In the genomic region with DNA sequence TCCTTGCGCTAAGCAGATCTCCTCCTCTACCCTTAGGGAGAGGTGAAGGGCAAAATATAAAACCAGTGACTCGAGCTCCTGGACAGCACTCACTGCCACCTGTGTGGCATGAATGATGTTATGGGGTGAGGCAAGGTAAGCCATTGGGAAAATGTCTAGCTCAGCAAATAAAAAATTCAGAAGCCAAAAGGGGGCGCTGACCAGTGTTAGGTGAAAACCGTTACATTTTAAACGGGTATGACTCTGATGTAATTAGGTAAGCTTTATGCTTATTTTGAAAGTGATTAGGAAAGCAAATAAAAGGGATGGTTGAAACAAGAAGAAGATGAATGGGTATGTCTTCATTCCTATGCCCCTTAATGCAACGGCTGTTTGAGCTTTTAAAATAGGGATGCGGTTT, we compare ENCODE assay signal across 28 mouse cellular contexts. TPM values are rescaled to one million over a fixed set of nuclear protein-coding genes. Genes with fewer than 3 reads are reported as not detected.
DNase-seq lines count a peak whose midpoint lies in the region; ATAC-seq and TF ChIP-seq lines count a peak whose summit lies in the region.
"Had no signal": no experiment of that assay in that cellular context is flagged by ENCODE, and none has a peak within 500 bp of the region (broad histone marks: within the 10 kb centered on the region; RNA-seq: fewer than 3 reads in every experiment).

No protein-coding gene starts in this region.

- no peak overlapping the region for H3K9ac ChIP-seq in hindbrain, postnatal 0 days (replicated peaks; ENCODE audit: low read length)
- no peak overlapping the region for H3K9ac ChIP-seq in hindbrain, embryonic 12.5 days
- no peak overlapping the region for H3K9ac ChIP-seq in midbrain, embryonic 12.5 days (replicated peaks)
- no peak overlapping the region for H3K9ac ChIP-seq in midbrain, embryonic 16.5 days (ENCODE audit: low read depth, low read length)
- no peak overlapping the region for H3K9ac ChIP-seq in embryonic facial prominence, embryonic 14.5 days (ENCODE audit: low read depth, low read length)
- no peak overlapping the region for H3K9ac ChIP-seq in neural tube, embryonic 15.5 days (replicated peaks)
- no peak overlapping the region for H3K9ac ChIP-seq in intestine, embryonic 16.5 days (ENCODE audit: low read depth, low read length)
- H3K9ac ChIP-seq: limb, embryonic 12.5 days; liver, embryonic 15.5 days; lung, embryonic 14.5 days; stomach, embryonic 15.5 days had no signal

- WGBS in hindbrain, postnatal 0 days = 58% methylated on average over 7 of the region's 7 CpGs
- 63% methylated on average over 7 of the region's 7 CpGs for WGBS in hindbrain, embryonic 12.5 days
- 73% methylated on average over 7 of the region's 7 CpGs for WGBS in midbrain, embryonic 12.5 days
- 65% methylated on average over 7 of the region's 7 CpGs for WGBS in midbrain, embryonic 16.5 days
- WGBS in embryonic facial prominence, embryonic 14.5 days = 53% methylated on average over 7 of the region's 7 CpGs
- WGBS in neural tube, embryonic 15.5 days = 38% methylated on average over 7 of the region's 7 CpGs
- WGBS in intestine, embryonic 16.5 days = 76% methylated on average over 7 of the region's 7 CpGs

- no peak for ATAC-seq in hindbrain, postnatal 0 days
- ATAC-seq in hindbrain, embryonic 12.5 days (ENCODE audit: low FRiP score) = no peak
- ATAC-seq in midbrain, embryonic 12.5 days (ENCODE audit: low FRiP score, low read depth) = no peak
- no peak for ATAC-seq in midbrain, embryonic 16.5 days
- ATAC-seq in embryonic facial prominence, embryonic 14.5 days (ENCODE audit: low read depth) = no peak
- no peak for ATAC-seq in neural tube, embryonic 15.5 days (ENCODE audit: low FRiP score)
- no peak for ATAC-seq in intestine, embryonic 16.5 days
- ATAC-seq: activated CD4-positive, CD25-positive, alpha-beta regulatory T cell, adult 4 months; CD4-positive, CD25-positive, alpha-beta regulatory T cell, adult 4 months; forebrain, embryonic 16.5 days; intestine, postnatal 0 days had no signal

- H3K9me3 ChIP-seq in hindbrain, postnatal 0 days (ENCODE audit: low read length) = no peaks in the 10 kb centered on the region
- H3K9me3 ChIP-seq in hindbrain, embryonic 12.5 days (replicated peaks) = no peaks in the 10 kb centered on the region
- H3K9me3 ChIP-seq in midbrain, embryonic 12.5 days = no peaks in the 10 kb centered on the region
- no peaks in the 10 kb centered on the region for H3K9me3 ChIP-seq in midbrain, embryonic 16.5 days (replicated peaks; ENCODE audit: control insufficient read depth, low read length, poor library complexity, severe bottlenecking)
- H3K9me3 ChIP-seq in embryonic facial prominence, embryonic 14.5 days (ENCODE audit: control insufficient read depth, low read length) = no peaks in the 10 kb centered on the region
- H3K9me3 ChIP-seq in neural tube, embryonic 15.5 days (replicated peaks) = no peaks in the 10 kb centered on the region
- H3K9me3 ChIP-seq in intestine, embryonic 16.5 days (ENCODE audit: control insufficient read depth, low read length) = no peaks in the 10 kb centered on the region
- H3K9me3 ChIP-seq: limb, embryonic 12.5 days; liver, embryonic 15.5 days; stomach, embryonic 15.5 days had no signal

- no peaks in the 10 kb centered on the region for H3K36me3 ChIP-seq in hindbrain, postnatal 0 days (ENCODE audit: insufficient read depth, low read length)
- H3K36me3 ChIP-seq in hindbrain, embryonic 12.5 days = no peaks in the 10 kb centered on the region
- H3K36me3 ChIP-seq in midbrain, embryonic 12.5 days = no peaks in the 10 kb centered on the region
- H3K36me3 ChIP-seq in midbrain, embryonic 16.5 days (ENCODE audit: control insufficient read depth, insufficient read depth, low read length) = no peaks in the 10 kb centered on the region
- no peaks in the 10 kb centered on the region for H3K36me3 ChIP-seq in embryonic facial prominence, embryonic 14.5 days (ENCODE audit: control insufficient read depth, insufficient read depth, low read length)
- no peaks in the 10 kb centered on the region for H3K36me3 ChIP-seq in neural tube, embryonic 15.5 days
- no peaks in the 10 kb centered on the region for H3K36me3 ChIP-seq in intestine, embryonic 16.5 days (ENCODE audit: control insufficient read depth, insufficient read depth, low read length)
- H3K36me3 ChIP-seq: limb, embryonic 12.5 days; liver, embryonic 15.5 days; stomach, embryonic 15.5 days had no signal

- H3K4me1 ChIP-seq in hindbrain, postnatal 0 days (ENCODE audit: insufficient read depth, low read length) = no peaks in the 10 kb centered on the region
- peaks cover 12% of the 10 kb centered on the region for H3K4me1 ChIP-seq in hindbrain, embryonic 12.5 days
- H3K4me1 ChIP-seq in midbrain, embryonic 12.5 days = peaks cover 6% of the 10 kb centered on the region
- H3K4me1 ChIP-seq in midbrain, embryonic 16.5 days (ENCODE audit: control insufficient read depth, insufficient read depth, low read length) = peaks cover 2% of the 10 kb centered on the region; the same call in 1 of the 2 replicates
- H3K4me1 ChIP-seq in embryonic facial prominence, embryonic 14.5 days (ENCODE audit: control insufficient read depth, insufficient read depth, low read length) = peaks cover 4% of the 10 kb centered on the region; the same call in 1 of the 2 replicates
- H3K4me1 ChIP-seq in neural tube, embryonic 15.5 days = no peaks in the 10 kb centered on the region
- peaks cover 2% of the 10 kb centered on the region; the same call in 1 of the 2 replicates for H3K4me1 ChIP-seq in intestine, embryonic 16.5 days (ENCODE audit: control insufficient read depth, insufficient read depth, low read length)
- H3K4me1 ChIP-seq: liver, embryonic 15.5 days; stomach, embryonic 15.5 days had no signal

- TF ChIP-seq CTCF in hindbrain, postnatal 0 days (IDR thresholded peaks at IDR 0.05; ENCODE audit: low read depth) = no peak

- no peak overlapping the region for H3K27ac ChIP-seq in hindbrain, postnatal 0 days
- H3K27ac ChIP-seq in hindbrain, embryonic 12.5 days = no peak overlapping the region
- no peak overlapping the region for H3K27ac ChIP-seq in midbrain, embryonic 12.5 days (replicated peaks)
- no peak overlapping the region for H3K27ac ChIP-seq in midbrain, embryonic 16.5 days (ENCODE audit: low read length)
- no peak overlapping the region for H3K27ac ChIP-seq in embryonic facial prominence, embryonic 14.5 days (replicated peaks; ENCODE audit: low read depth, low read length)
- H3K27ac ChIP-seq in neural tube, embryonic 15.5 days (replicated peaks) = no peak overlapping the region
- H3K27ac ChIP-seq in intestine, embryonic 16.5 days (ENCODE audit: low read length) = no peak overlapping the region
- H3K27ac ChIP-seq: gastrocnemius, adult 2 months; limb, embryonic 12.5 days; liver, embryonic 15.5 days; stomach, embryonic 15.5 days had no signal

- DNase-seq in hindbrain, postnatal 0 days (ENCODE audit: low spot score) = no peak
- no peak for DNase-seq in embryonic facial prominence, embryonic 14.5 days (ENCODE audit: low spot score)
- DNase-seq: adrenal gland, adult 2 months; adrenal gland, postnatal 36 days; cerebellum, adult 2 months; cerebellum, postnatal 25 days; gastrocnemius, adult 2 months; gastrocnemius, postnatal 36 days; heart, adult 18-20 months; heart, postnatal 36 days; kidney, adult 9 months; lung, embryonic 14.5 days; lung, postnatal 14 days; right cerebral cortex, postnatal 14 days had no signal

- H3K4me3 ChIP-seq in hindbrain, postnatal 0 days (ENCODE audit: low read length) = no peak overlapping the region
- H3K4me3 ChIP-seq in hindbrain, embryonic 12.5 days = no peak overlapping the region
- H3K4me3 ChIP-seq in midbrain, embryonic 12.5 days = no peak overlapping the region
- no peak overlapping the region for H3K4me3 ChIP-seq in midbrain, embryonic 16.5 days (ENCODE audit: low read depth, low read length)
- H3K4me3 ChIP-seq in embryonic facial prominence, embryonic 14.5 days (ENCODE audit: low read depth, low read length) = no peak overlapping the region; the same call in 1 of the 2 replicates
- no peak overlapping the region for H3K4me3 ChIP-seq in neural tube, embryonic 15.5 days (replicated peaks)
- H3K4me3 ChIP-seq in intestine, embryonic 16.5 days (ENCODE audit: low read length) = no peak overlapping the region
- H3K4me3 ChIP-seq: erythroblast, embryonic 14.5 days; gastrocnemius, adult 2 months; limb, embryonic 12.5 days; liver, embryonic 15.5 days; stomach, embryonic 15.5 days had no signal

- no peaks in the 10 kb centered on the region for H3K27me3 ChIP-seq in hindbrain, postnatal 0 days (ENCODE audit: insufficient read depth, low read length)
- no peaks in the 10 kb centered on the region for H3K27me3 ChIP-seq in hindbrain, embryonic 12.5 days
- H3K27me3 ChIP-seq in midbrain, embryonic 12.5 days = peaks cover 30% of the 10 kb centered on the region
- no peaks in the 10 kb centered on the region; the same call in 1 of the 2 replicates for H3K27me3 ChIP-seq in midbrain, embryonic 16.5 days (ENCODE audit: control insufficient read depth, insufficient read depth, low read depth, low read length)
- peaks cover 27% of the 10 kb centered on the region for H3K27me3 ChIP-seq in embryonic facial prominence, embryonic 14.5 days (replicated peaks; ENCODE audit: control insufficient read depth, insufficient read depth, low read length)
- H3K27me3 ChIP-seq in neural tube, embryonic 15.5 days (replicated peaks) = no peaks in the 10 kb centered on the region
- H3K27me3 ChIP-seq in intestine, embryonic 16.5 days (replicated peaks; ENCODE audit: control insufficient read depth, insufficient read depth, low read length) = no peaks in the 10 kb centered on the region
- H3K27me3 ChIP-seq: limb, embryonic 12.5 days; liver, embryonic 15.5 days; stomach, embryonic 15.5 days had no signal

- H3K4me2 ChIP-seq in hindbrain, postnatal 0 days (ENCODE audit: low read depth, low read length) = 0 out of 2 replicates have a peak overlapping the region, but pooled peaks have one; percentile 5
- H3K4me2 ChIP-seq in hindbrain, embryonic 12.5 days (replicated peaks) = no peak overlapping the region
- H3K4me2 ChIP-seq in midbrain, embryonic 12.5 days (replicated peaks) = 0 out of 2 replicates have a peak overlapping the region, but pooled peaks have one; percentile 15
- H3K4me2 ChIP-seq in midbrain, embryonic 16.5 days (ENCODE audit: low read length) = no peak overlapping the region
- H3K4me2 ChIP-seq in embryonic facial prominence, embryonic 14.5 days (ENCODE audit: low read depth, low read length) = peak overlapping the region; percentile 15; the same call in 1 of the 2 replicates
- 0 out of 2 replicates have a peak overlapping the region, but pooled peaks have one; percentile 9 for H3K4me2 ChIP-seq in neural tube, embryonic 15.5 days
- H3K4me2 ChIP-seq in intestine, embryonic 16.5 days (ENCODE audit: low read depth, low read length) = no peak overlapping the region
- H3K4me2 ChIP-seq: heart, embryonic 11.5 days; limb, embryonic 12.5 days; liver, embryonic 15.5 days; lung, embryonic 14.5 days; stomach, embryonic 15.5 days had no signal

RNA-seq across cellular contexts. Expression of gene Galnt3, which starts 24.6 kb away (rescaled TPM):
- total RNA-seq in hindbrain, postnatal 0 days (2014; rRNA removed) = 0.40 and 4.9 TPM in 2 replicates
- polyA plus RNA-seq in hindbrain, postnatal 0 days (2015; fragmentation: Nextera tagmentation; extraction: Ambion mirVana) = 0.65 and 1.1 TPM in 2 replicates
- polyA plus RNA-seq in hindbrain, embryonic 12.5 days (2016; fragmentation: Nextera tagmentation; extraction: Ambion mirVana) = 2.8 and 3.5 TPM in 2 replicates
- 0.71 and 2.0 TPM in 2 replicates for polyA plus RNA-seq in midbrain, embryonic 12.5 days (2016; fragmentation: Nextera tagmentation; extraction: Ambion mirVana)
- 2.0 and 3.5 TPM in 2 replicates for polyA plus RNA-seq in midbrain, embryonic 16.5 days (2015; fragmentation: Nextera tagmentation; extraction: Ambion mirVana)
- 3.9 and 5.1 TPM in 2 replicates for polyA plus RNA-seq in embryonic facial prominence, embryonic 14.5 days (2014; fragmentation: Nextera tagmentation; extraction: Ambion mirVana)
- 0.46 and 2.0 TPM in 2 replicates for polyA plus RNA-seq in neural tube, embryonic 15.5 days (2015; fragmentation: Nextera tagmentation; extraction: Ambion mirVana)
- polyA plus RNA-seq in intestine, embryonic 16.5 days (2015; fragmentation: Nextera tagmentation; extraction: Ambion mirVana) = 13.0 and 16.0 TPM in 2 replicates
- total RNA-seq: gastrocnemius, postnatal 36 days; heart, postnatal 36 days had no signal
- polyA plus RNA-seq: erythroblast, embryonic 14.5 days had no signal

Comparison
In these comparisons a context has a peak if more than half of its experiments do, and no peak if none do; other contexts are left out.
1. H3K4me2 ChIP-seq: peak in hindbrain, postnatal 0 days (single experiment), midbrain, embryonic 12.5 days (single experiment), embryonic facial prominence, embryonic 14.5 days (single experiment) and neural tube, embryonic 15.5 days (single experiment); none in hindbrain, embryonic 12.5 days (single experiment), midbrain, embryonic 16.5 days (single experiment) and intestine, embryonic 16.5 days (single experiment).